Mouse (Mus musculus): Measurements from ENCODE around the gene Kitl.

- TF ChIP-seq CTCF (IDR thresholded peaks at IDR 0.05; ENCODE audit: low read depth, low read length) (no peak), POLR2A (IDR thresholded peaks at IDR 0.05; ENCODE audit: extremely low read depth, insufficient read depth, low read length) (no peak)
These were observed 11.3 kb downstream of the Kitl start for GRCm38 (mm10) chr10:100026778-100027177.
